Mouse (Mus musculus) kidney, embryonic 14.5 days (tissue): ENCODE data around the gene Tns1. TPM values are rescaled to one million over a fixed set of nuclear protein-coding genes. Genes with fewer than 3 reads are reported as not detected.

Experiments used
- ATAC-seq: fragments of 200-750 bp; cut with Nextera tagmentation; 2 replicates; pipeline ENCODE4 v1.8.0; 2017; ENCODE audit warnings: moderate number of reproducible peaks, mild to moderate bottlenecking, moderate TSS enrichment, moderate library complexity; ENCODE audit not compliant: low FRiP score, low TSS enrichment
- H3K27ac ChIP-seq: fragments of 300-500 bp; sonication (generic); 2 replicates; pipeline ENCODE4 v1.5.1; 2014; ENCODE audit warnings: low read depth, mild to moderate bottlenecking, low read length, moderate library complexity, mixed read lengths
- H3K27me3 ChIP-seq: fragments of 300-500 bp; sonication (generic); 2 replicates; pipeline ENCODE4 v1.6.1; 2014; ENCODE audit warnings: mild to moderate bottlenecking, low read length; ENCODE audit not compliant: control insufficient read depth, insufficient read depth
- H3K36me3 ChIP-seq: fragments of 300-500 bp; sonication (generic); 2 replicates; pipeline ENCODE4 v1.6.1; 2014; ENCODE audit warnings: low read length, mixed read lengths; ENCODE audit not compliant: control insufficient read depth, insufficient read depth
- H3K4me1 ChIP-seq: fragments of 300-500 bp; sonication (generic); 2 replicates; pipeline ENCODE4 v1.6.1; 2014; ENCODE audit warnings: low read length, mixed read lengths; ENCODE audit not compliant: control insufficient read depth, insufficient read depth
- H3K4me2 ChIP-seq: fragments of 300-500 bp; sonication (generic); replicated peaks from 2 replicates; pipeline ENCODE4 v1.6.1; 2014; ENCODE audit warnings: low read depth, mild to moderate bottlenecking, low read length
- H3K4me3 ChIP-seq: fragments of 300-500 bp; sonication (generic); 2 replicates; pipeline ENCODE4 v1.5.1; 2014; ENCODE audit warnings: mild to moderate bottlenecking, low read length
- H3K9ac ChIP-seq: fragments of 300-500 bp; sonication (generic); 2 replicates; pipeline ENCODE4 v1.6.1; 2014; ENCODE audit warnings: low read depth, mild to moderate bottlenecking, low read length, moderate library complexity
- H3K9me3 ChIP-seq: fragments of 300-500 bp; sonication (generic); 2 replicates; pipeline ENCODE4 v1.6.1; 2016; ENCODE audit warnings: low read length; ENCODE audit not compliant: control insufficient read depth
- WGBS: fragments of 180-500 bp; shearing (Covaris S2); extraction: QIAGEN DNeasy Blood & Tissue Kit; methylation state at CpG from one replicate; pipeline ENCODE4 v1.1.7; 2014; 5-methylcytosine and 5-hydroxymethylcytosine counted together
- polyA plus RNA-seq: library from polyadenylated mRNA; unstranded; fragments of >200 nt; fragmentation: Nextera tagmentation; extraction: Ambion mirVana; gene quantifications from 2 replicates; pipeline ENCODE4 v1.2.1, GENCODE M21; 2014

Gene Tns1
- polyA plus RNA-seq, 1 experiment from 2014 or later = 59.2 TPM

DNA sequence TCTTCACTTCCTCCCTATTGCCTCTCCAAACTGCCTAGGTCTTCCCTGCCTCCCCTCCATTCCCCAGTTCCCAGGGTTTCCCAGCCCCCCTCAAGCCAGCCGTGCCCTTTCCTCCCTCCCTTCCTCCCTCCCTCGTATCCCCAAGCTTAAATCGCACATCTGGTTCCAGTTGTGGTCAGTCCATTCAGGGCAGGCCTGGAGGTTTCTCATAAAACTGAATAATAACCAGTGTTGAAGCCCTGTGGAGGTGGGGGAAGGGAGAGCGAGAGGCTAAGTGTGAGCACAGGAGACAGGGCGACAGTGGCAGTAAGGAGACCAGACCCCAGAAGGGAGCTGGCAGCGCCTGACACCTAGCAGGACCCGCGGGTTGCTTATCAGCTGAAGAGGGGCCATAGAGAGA, 82.6 kb downstream of the Tns1 start:
- Histone ChIP-seq H3K9ac (no peak overlapping the region), H3K4me3 (no peak overlapping the region), H3K27me3 (no peaks in the 10 kb centered on the region), H3K36me3 (no peaks in the 10 kb centered on the region), H3K9me3 (no peaks in the 10 kb centered on the region), H3K27ac (peak overlapping the region; percentile 33; the same call in 1 of the 2 replicates), H3K4me2 (no peak overlapping the region), H3K4me1 (peaks cover 45% of the 10 kb centered on the region)
- 14% methylated on average over 8 of the region's 8 CpGs for WGBS
- no peak; the same call in 1 of the 2 replicates for ATAC-seq

DNA sequence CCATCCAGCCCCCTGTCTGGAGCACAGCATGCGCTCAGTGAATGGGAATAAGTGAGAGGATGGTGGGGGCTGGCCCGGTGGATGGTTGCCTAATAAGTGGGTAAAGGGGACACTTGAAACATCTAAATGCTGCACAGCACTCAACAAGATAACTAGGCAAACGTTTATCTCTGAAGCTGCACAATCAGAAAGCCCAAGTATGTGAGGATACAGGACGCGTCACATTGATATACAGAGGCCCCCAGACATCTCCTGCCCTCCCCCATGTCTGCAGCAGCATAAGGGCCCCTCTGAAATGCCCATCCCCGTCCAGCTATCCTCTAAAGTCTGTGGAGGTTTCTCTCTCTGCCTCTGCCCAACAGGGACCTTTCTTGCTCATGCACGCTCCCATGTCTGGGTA, 83.1 kb downstream of the Tns1 start:
- H3K4me3 ChIP-seq = no peak overlapping the region
- no peak for ATAC-seq
- H3K27me3 ChIP-seq = no peaks in the 10 kb centered on the region
- H3K36me3 ChIP-seq = no peaks in the 10 kb centered on the region
- no peaks in the 10 kb centered on the region for H3K9me3 ChIP-seq
- H3K4me2 ChIP-seq = no peak overlapping the region; the same call in 1 of the 2 replicates
- WGBS = 61% methylated on average over 7 of the region's 7 CpGs
- H3K27ac ChIP-seq = peak overlapping the region; percentile 33; the same call in 1 of the 2 replicates
- H3K4me1 ChIP-seq = peaks cover 50% of the 10 kb centered on the region
- H3K9ac ChIP-seq = 0 out of 2 replicates have a peak overlapping the region, but pooled peaks have one; percentile 18

DNA sequence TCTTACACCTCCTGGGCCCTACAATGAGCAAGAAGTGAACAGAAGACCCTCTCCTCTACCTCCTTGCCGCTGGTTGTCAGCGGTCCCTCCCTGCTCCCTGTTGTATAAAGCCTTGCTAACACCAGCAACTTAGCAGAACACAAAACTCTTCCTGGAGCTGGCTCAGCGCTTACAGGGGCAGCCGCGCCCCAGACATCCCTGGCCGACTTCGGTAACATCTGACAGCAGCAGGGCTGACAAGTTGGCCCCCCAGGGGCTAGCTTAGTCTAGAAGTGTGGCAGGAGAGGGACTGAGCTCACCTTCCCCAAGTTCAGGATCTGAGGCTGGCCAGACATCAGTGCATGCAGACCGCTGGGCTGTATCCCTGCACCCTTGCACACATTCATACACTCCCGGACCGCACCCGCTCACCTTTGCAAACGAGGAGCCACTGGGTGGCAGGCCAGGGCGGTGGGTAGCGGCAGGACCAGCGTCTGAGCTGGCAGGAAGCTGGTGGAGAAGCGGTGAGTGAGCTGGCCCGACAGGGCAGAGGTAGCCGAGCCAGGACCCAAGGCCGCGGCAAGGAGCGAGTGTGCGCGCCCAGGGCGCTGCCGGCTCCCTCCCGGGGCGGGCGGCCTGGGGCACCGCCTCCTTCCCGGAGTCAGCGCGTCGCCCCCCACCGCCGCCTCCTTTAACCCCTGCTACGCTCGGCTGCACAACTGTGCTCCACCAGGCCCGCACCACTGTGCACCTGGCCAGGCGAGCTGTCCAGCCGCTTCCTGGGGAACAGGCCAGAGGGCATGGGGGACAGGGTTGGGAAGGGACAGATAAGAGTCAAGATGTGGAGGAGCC, 87.5 kb downstream of the Tns1 start:
- Histone ChIP-seq H3K9ac (peak overlapping the region; percentile 68), H3K36me3 (no peaks in the 10 kb centered on the region), H3K27me3 (no peaks in the 10 kb centered on the region), H3K4me1 (peaks cover 66% of the 10 kb centered on the region), H3K27ac (peak overlapping the region; percentile 83), H3K4me3 (peak overlapping the region; percentile 64), H3K9me3 (no peaks in the 10 kb centered on the region), H3K4me2 (peak overlapping the region; percentile 73)
- ATAC-seq = peak; percentile 79
- 2% methylated on average over 40 of the region's 40 CpGs for WGBS

DNA sequence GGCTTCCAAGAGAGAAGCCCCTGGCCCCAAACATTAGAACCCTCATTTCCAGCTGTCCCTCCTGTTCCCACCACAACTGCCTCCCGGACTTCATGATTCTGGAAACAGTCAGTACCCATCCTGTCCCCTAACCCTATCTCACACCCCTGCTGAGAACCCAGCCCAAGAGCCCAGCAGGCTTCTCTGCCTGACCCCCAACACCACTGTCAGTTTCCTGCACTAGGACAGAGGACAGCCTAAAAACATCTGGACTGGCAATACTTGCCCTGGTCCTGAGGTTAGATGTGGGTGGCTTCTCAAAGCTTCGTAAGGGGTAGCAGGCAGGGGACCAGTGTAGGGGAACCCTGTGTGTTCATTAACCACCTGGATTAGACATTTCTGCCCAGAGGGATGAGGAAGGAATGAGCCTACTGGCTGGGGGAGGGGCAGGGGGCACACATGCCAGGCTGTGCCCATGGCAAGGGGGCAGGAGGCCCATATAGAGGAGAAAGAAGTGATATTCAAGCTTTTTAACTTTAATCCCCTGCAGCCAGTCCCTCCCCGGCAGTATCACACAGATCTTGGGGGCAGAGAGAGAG, 88.2 kb downstream of the Tns1 start:
- no peaks in the 10 kb centered on the region for H3K27me3 ChIP-seq
- H3K27ac ChIP-seq = peak overlapping the region; percentile 83
- ATAC-seq = no peak
- H3K36me3 ChIP-seq = no peaks in the 10 kb centered on the region
- WGBS = 32% methylated on average over 3 of the region's 3 CpGs
- H3K4me2 ChIP-seq = peak overlapping the region; percentile 73
- H3K4me3 ChIP-seq = peak overlapping the region; percentile 64
- peaks cover 66% of the 10 kb centered on the region for H3K4me1 ChIP-seq
- no peaks in the 10 kb centered on the region for H3K9me3 ChIP-seq
- peak overlapping the region; percentile 68 for H3K9ac ChIP-seq

DNA sequence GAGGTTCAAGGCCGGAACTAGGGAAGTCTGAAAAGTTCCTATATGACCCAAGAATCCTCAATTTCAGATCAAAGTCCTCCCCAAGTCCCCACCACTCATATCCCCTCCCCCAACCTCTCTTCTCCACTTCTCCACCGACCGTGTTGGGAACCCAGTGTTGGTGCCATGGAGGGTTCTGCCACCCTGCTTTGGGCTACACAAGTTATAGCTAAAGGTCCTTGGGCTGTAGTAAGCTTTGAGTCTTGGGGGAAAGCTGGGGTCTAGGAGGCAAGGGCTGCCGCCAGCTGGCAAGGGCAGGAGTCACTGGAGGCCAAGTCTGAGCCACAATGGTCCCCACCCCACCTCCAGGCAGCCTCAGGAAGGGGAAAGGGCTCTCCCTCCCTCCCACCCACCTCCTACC, 88.8 kb downstream of the Tns1 start:
- WGBS = 62% methylated on average over 4 of the region's 4 CpGs
- Histone ChIP-seq H3K4me3 (peak overlapping the region; percentile 64), H3K9ac (peak overlapping the region; percentile 68; the same call in 1 of the 2 replicates), H3K27me3 (no peaks in the 10 kb centered on the region), H3K36me3 (no peaks in the 10 kb centered on the region), H3K9me3 (no peaks in the 10 kb centered on the region), H3K4me2 (peak overlapping the region; percentile 73), H3K4me1 (peaks cover 66% of the 10 kb centered on the region), H3K27ac (peak overlapping the region; percentile 83; the same call in 1 of the 2 replicates)
- no peak for ATAC-seq

DNA sequence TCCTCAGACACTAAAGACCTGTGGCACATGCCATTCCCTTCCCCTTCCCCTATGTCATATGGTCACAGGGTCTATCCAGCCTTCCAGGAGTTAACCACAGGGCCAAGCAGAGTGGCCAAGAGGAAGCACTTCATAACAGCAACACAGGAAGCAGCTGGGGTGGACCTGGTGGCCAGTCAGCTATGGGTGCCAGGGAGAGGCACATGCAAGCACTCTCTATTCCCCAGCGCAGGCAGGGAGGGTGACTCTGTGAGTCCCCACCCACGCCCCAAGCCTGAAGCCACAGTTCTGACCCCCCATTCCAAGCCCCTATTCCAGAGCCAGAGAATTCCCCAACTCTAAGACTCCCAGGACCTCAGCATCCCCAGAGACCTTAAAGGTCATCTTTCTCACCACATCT, 89.5 kb downstream of the Tns1 start:
- peaks cover 73% of the 10 kb centered on the region for H3K4me1 ChIP-seq
- peak overlapping the region; percentile 64 for H3K4me3 ChIP-seq
- 63% methylated on average over 2 of the region's 2 CpGs for WGBS
- ATAC-seq = no peak
- no peaks in the 10 kb centered on the region for H3K9me3 ChIP-seq
- no peaks in the 10 kb centered on the region for H3K36me3 ChIP-seq
- H3K27me3 ChIP-seq = no peaks in the 10 kb centered on the region
- H3K9ac ChIP-seq = peak overlapping the region; percentile 68
- H3K4me2 ChIP-seq = peak overlapping the region; percentile 73
- H3K27ac ChIP-seq = no peak overlapping the region

DNA sequence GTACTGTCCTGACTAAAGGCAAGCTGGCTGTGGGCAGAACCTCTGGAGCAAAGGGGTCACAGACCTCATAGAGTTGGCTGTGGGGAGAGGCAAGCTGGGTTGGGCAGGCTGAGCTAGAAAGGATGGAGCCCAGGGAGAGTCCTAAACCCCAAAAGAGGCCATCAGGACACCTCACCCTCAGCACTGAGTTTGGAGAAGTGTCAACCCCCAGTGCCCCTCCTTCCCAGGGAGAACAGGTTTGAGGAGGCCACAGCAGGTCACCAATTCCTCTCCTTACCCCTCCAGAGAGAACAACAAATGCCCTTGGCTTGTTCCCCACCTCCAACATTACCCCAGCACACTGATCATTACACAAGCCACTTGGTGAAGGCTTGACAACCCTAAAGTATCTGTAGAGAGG, 90.0 kb downstream of the Tns1 start:
- no peaks in the 10 kb centered on the region for H3K27me3 ChIP-seq
- no peak overlapping the region for H3K9ac ChIP-seq
- no peak for ATAC-seq
- H3K4me3 ChIP-seq = no peak overlapping the region; the same call in 1 of the 2 replicates
- peaks cover 78% of the 10 kb centered on the region for H3K4me1 ChIP-seq
- no peaks in the 10 kb centered on the region for H3K36me3 ChIP-seq
- H3K9me3 ChIP-seq = no peaks in the 10 kb centered on the region
- peak overlapping the region; percentile 73 for H3K4me2 ChIP-seq
- no peak overlapping the region for H3K27ac ChIP-seq

DNA sequence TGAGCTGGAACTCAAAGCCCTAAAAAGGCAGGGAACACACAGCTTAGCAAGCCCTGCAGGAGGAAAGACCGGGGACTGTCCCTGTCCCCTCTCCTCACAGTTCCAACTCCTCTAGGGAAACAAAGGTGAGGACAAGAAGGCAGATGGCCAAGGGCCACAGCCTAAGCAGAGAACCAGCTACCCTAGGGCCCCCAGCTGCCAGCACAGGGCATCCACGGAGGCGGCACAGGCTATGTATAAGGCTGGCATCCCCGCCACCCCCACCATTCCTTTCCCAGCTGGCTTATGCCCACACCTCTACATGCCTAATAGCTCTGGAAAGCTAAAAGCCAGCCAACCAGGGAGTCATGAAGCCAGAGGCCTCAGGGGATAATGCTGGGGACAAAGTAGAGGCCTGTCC, 90.8 kb downstream of the Tns1 start:
- Histone ChIP-seq H3K4me3 (no peak overlapping the region), H3K27me3 (no peaks in the 10 kb centered on the region), H3K4me2 (peak overlapping the region; percentile 8; the same call in 1 of the 2 replicates), H3K4me1 (peaks cover 86% of the 10 kb centered on the region), H3K36me3 (no peaks in the 10 kb centered on the region), H3K9me3 (no peaks in the 10 kb centered on the region), H3K9ac (peak overlapping the region; percentile 23; the same call in 1 of the 2 replicates), H3K27ac (no peak overlapping the region)
- no peak for ATAC-seq
- 91% methylated on average over 4 of the region's 4 CpGs for WGBS

DNA sequence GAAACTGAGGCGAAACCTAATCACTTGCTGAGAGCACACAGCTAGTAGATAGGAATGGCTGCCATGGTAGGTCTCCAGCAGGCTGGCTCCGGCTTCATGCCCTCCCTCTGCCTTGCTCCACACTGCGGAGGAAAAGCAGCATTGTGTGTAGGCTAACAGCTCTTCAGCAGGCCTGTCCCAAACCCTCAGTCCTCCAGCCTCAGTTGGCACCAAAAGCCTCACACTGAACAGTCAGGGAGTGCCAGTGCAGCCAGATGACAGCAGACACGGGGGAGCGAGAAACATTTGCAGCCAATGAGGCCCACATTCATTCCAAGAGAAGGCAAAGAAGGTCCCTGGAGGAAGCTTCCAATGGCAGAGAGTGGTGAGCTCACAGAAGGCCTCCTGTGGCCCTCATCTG, 91.3 kb downstream of the Tns1 start:
- WGBS = 67% methylated on average over 5 of the region's 5 CpGs
- Histone ChIP-seq H3K36me3 (no peaks in the 10 kb centered on the region), H3K4me2 (peak overlapping the region; percentile 8; the same call in 1 of the 2 replicates), H3K9ac (peak overlapping the region; percentile 23; the same call in 1 of the 2 replicates), H3K4me1 (peaks cover 90% of the 10 kb centered on the region), H3K27ac (no peak overlapping the region), H3K4me3 (no peak overlapping the region), H3K9me3 (no peaks in the 10 kb centered on the region), H3K27me3 (no peaks in the 10 kb centered on the region)
- no peak for ATAC-seq
